Mouse (Mus musculus): ENCODE measurements around the gene Col1a1. TPM values are rescaled to one million over a fixed set of nuclear protein-coding genes. Genes with fewer than 3 reads are reported as not detected.

The Col1a1 gene
- polyA plus RNA-seq, 1 experiment from 2014 or later, result 37.8 TPM

DNA sequence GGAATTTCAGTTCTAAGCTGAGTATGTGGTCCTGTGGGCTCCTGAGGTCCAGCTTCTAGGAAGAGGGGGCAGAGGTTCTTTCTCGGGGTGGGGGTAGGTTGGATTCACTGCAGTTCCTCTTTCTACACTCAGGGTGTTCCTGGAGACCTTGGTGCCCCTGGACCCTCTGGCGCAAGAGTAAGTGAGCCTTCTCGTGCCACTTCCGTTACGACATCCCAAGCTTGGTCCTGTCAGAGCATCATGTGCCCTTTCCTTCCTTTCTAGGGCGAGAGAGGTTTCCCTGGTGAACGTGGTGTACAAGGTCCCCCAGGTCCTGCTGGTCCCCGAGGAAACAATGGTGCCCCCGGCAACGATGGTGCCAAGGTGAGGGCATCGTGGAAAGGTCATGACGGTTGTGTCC lies 9.2 kb downstream of the Col1a1 start:
- H3K27ac ChIP-seq (ENCODE audit: low read depth), result no peak overlapping the region
- DNase-seq, result no peak
- 61% methylated on average over 12 of the region's 12 CpGs for WGBS (ENCODE audit: insufficient replicate concordance)

GRCm38 (mm10) chr11:94952169-94952568 lies 16.1 kb downstream of the Col1a1 start:
- Histone ChIP-seq H3K9ac (replicated peaks) (no peak overlapping the region), H3K4me2 (ENCODE audit: low read depth, low read length) (no peak overlapping the region), H3K27ac (ENCODE audit: low read depth) (no peak overlapping the region), H3K4me1 (ENCODE audit: insufficient read depth) (no peaks in the 10 kb centered on the region), H3K27me3 (ENCODE audit: insufficient read depth, low read length) (0 out of 2 replicates have a peak, but pooled peaks cover 2% of the 10 kb centered on the region), H3K36me3 (replicated peaks; ENCODE audit: insufficient read depth, low read length) (no peaks in the 10 kb centered on the region), H3K9me3 (ENCODE audit: low read length) (no peaks in the 10 kb centered on the region), H3K4me3 (ENCODE audit: low read depth, low read length) (no peak overlapping the region)
- DNase-seq, result peak; percentile 11
- WGBS (ENCODE audit: insufficient replicate concordance), result 30% methylated on average over 6 of the region's 6 CpGs
- no peak for ATAC-seq
- no peak for TF ChIP-seq CTCF (IDR thresholded peaks at IDR 0.05; ENCODE audit: low read depth)
- no peak for TF ChIP-seq EP300 (IDR thresholded peaks at IDR 0.05; ENCODE audit: low read depth)

More for the DNA sequence above, 9.2 kb downstream of the Col1a1 start:
- Histone ChIP-seq H3K4me1 (ENCODE audit: insufficient read depth) (no peaks in the 10 kb centered on the region), H3K4me2 (ENCODE audit: low read depth, low read length) (no peak overlapping the region), H3K4me3 (ENCODE audit: low read depth, low read length) (no peak overlapping the region), H3K27me3 (ENCODE audit: insufficient read depth, low read length) (peaks cover 10% of the 10 kb centered on the region), H3K36me3 (replicated peaks; ENCODE audit: insufficient read depth, low read length) (no peaks in the 10 kb centered on the region), H3K9ac (replicated peaks) (no peak overlapping the region), H3K9me3 (ENCODE audit: low read length) (no peaks in the 10 kb centered on the region)
- no peak for TF ChIP-seq CTCF (IDR thresholded peaks at IDR 0.05; ENCODE audit: low read depth)
- TF ChIP-seq EP300 (IDR thresholded peaks at IDR 0.05; ENCODE audit: low read depth), result no peak
- ATAC-seq, result no peak

GRCm38 (mm10) chr11:94955103-94955502 lies 19.1 kb downstream of the Col1a1 start:
- 67% methylated on average over 9 of the region's 9 CpGs for WGBS (ENCODE audit: insufficient replicate concordance)
- H3K27ac ChIP-seq (ENCODE audit: low read depth), result no peak overlapping the region
- ATAC-seq, result no peak

DNA sequence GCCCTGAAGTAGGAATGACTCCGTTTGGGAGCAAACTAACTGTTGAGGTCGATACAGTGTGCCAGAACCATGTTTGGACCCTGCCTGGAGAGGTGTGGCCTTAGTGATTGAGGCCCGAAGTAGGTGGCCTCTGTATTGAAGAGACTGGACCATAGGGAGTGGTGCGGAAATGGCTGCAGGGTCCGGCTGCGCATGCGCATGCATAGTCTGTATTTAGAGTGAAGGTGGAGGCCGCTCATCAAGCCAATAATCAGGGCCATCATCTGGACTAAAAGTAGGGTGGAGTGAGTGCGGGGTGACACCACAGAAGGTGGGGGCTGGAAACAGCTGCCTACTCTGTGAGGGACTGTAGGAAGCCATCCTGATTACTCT lies 21.7 kb downstream of the Col1a1 start:
- no peak for ATAC-seq
- H3K27ac ChIP-seq (ENCODE audit: low read depth), result no peak overlapping the region
- no peaks in the 10 kb centered on the region for H3K36me3 ChIP-seq (replicated peaks; ENCODE audit: insufficient read depth, low read length)

More at GRCm38 (mm10) chr11:94955103-94955502, 19.1 kb downstream of the Col1a1 start:
- Histone ChIP-seq H3K36me3 (replicated peaks; ENCODE audit: insufficient read depth, low read length) (no peaks in the 10 kb centered on the region), H3K9me3 (ENCODE audit: low read length) (no peaks in the 10 kb centered on the region), H3K4me3 (ENCODE audit: low read depth, low read length) (no peak overlapping the region), H3K27me3 (ENCODE audit: insufficient read depth, low read length) (0 out of 2 replicates have a peak, but pooled peaks cover 2% of the 10 kb centered on the region), H3K4me1 (ENCODE audit: insufficient read depth) (no peaks in the 10 kb centered on the region), H3K4me2 (ENCODE audit: low read depth, low read length) (no peak overlapping the region), H3K9ac (replicated peaks) (no peak overlapping the region)
- no peak for TF ChIP-seq EP300 (IDR thresholded peaks at IDR 0.05; ENCODE audit: low read depth)
- no peak for TF ChIP-seq CTCF (IDR thresholded peaks at IDR 0.05; ENCODE audit: low read depth)
- DNase-seq, result no peak

DNA sequence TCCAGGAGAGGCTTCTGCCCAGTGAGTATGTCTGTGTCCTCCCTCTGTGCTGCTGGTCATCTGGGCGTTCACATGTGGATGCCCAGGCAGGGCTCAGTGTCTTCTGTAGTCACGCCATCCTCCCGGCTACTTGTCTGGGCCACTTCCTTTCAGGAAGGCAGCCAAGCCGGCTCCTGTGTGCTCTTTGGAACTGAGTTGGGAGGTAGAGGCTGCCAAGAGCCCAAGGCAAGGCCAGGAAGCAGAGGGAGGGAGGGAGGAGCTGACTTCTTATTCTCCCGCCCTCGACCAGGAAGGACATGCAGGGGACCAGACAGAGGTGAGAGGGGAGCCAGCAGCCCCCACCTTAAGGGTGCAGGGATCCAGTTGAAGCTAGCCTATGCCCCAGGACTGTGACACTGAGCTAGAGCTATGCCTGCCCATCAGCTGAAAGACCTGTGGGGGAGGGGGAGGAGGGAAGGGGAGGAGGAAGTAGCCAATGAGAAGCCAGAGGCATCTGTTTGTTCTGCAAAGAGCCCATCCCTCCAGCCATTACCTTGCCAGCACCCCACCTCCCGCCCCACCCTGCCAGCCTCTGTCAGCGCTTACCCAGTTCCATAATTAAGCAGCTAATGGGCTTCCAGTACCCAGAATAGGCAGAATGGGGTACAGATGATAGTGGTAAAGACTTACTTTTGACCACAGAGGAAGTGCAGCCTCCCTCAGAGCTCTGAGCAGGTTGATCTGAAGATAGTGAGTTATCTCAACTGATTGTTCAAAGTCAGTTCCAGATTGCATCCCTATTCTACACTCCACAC lies 22.2 kb downstream of the Col1a1 start:
- Histone ChIP-seq H3K36me3 (replicated peaks; ENCODE audit: insufficient read depth, low read length) (no peaks in the 10 kb centered on the region), H3K4me2 (ENCODE audit: low read depth, low read length) (no peak overlapping the region), H3K27ac (ENCODE audit: low read depth) (no peak overlapping the region), H3K4me3 (ENCODE audit: low read depth, low read length) (no peak overlapping the region), H3K9me3 (ENCODE audit: low read length) (no peaks in the 10 kb centered on the region), H3K27me3 (ENCODE audit: insufficient read depth, low read length) (no peaks in the 10 kb centered on the region), H3K9ac (replicated peaks) (no peak overlapping the region), H3K4me1 (ENCODE audit: insufficient read depth) (no peaks in the 10 kb centered on the region)
- ATAC-seq (no peak), DNase-seq (peak; percentile 13)
- 25% methylated on average over 8 of the region's 8 CpGs for WGBS (ENCODE audit: insufficient replicate concordance)
- TF ChIP-seq EP300 (IDR thresholded peaks at IDR 0.05; ENCODE audit: low read depth) (no peak), CTCF (IDR thresholded peaks at IDR 0.05; ENCODE audit: low read depth) (no peak)

More for the DNA sequence above, 21.7 kb downstream of the Col1a1 start:
- WGBS (ENCODE audit: insufficient replicate concordance), result 71% methylated on average over 9 of the region's 9 CpGs
- DNase-seq, result peak; percentile 12
- no peak overlapping the region for H3K9ac ChIP-seq (replicated peaks)
- H3K4me1 ChIP-seq (ENCODE audit: insufficient read depth), result no peaks in the 10 kb centered on the region
- no peaks in the 10 kb centered on the region for H3K9me3 ChIP-seq (ENCODE audit: low read length)
- H3K27me3 ChIP-seq (ENCODE audit: insufficient read depth, low read length), result 0 out of 2 replicates have a peak, but pooled peaks cover under 1% of the 10 kb centered on the region
- H3K4me2 ChIP-seq (ENCODE audit: low read depth, low read length), result no peak overlapping the region
- TF ChIP-seq CTCF (IDR thresholded peaks at IDR 0.05; ENCODE audit: low read depth) (no peak), EP300 (IDR thresholded peaks at IDR 0.05; ENCODE audit: low read depth) (no peak)
- no peak overlapping the region for H3K4me3 ChIP-seq (ENCODE audit: low read depth, low read length)

GRCm38 (mm10) chr11:94962534-94963101 lies 26.6 kb downstream of the Col1a1 start:
- DNase-seq (no peak), ATAC-seq (no peak)
- TF ChIP-seq EP300 (IDR thresholded peaks at IDR 0.05; ENCODE audit: low read depth), result no peak
- no peak for TF ChIP-seq CTCF (IDR thresholded peaks at IDR 0.05; ENCODE audit: low read depth)
- no peak overlapping the region for H3K4me2 ChIP-seq (ENCODE audit: low read depth, low read length)
- H3K36me3 ChIP-seq (replicated peaks; ENCODE audit: insufficient read depth, low read length), result no peaks in the 10 kb centered on the region
- H3K27me3 ChIP-seq (ENCODE audit: insufficient read depth, low read length), result 0 out of 2 replicates have a peak, but pooled peaks cover 4% of the 10 kb centered on the region
- no peak overlapping the region for H3K4me3 ChIP-seq (ENCODE audit: low read depth, low read length)
- H3K9ac ChIP-seq (replicated peaks), result no peak overlapping the region
- H3K9me3 ChIP-seq (ENCODE audit: low read length), result no peaks in the 10 kb centered on the region
- H3K27ac ChIP-seq (ENCODE audit: low read depth), result no peak overlapping the region
- 57% methylated on average over 5 of the region's 5 CpGs for WGBS (ENCODE audit: insufficient replicate concordance)
- H3K4me1 ChIP-seq (ENCODE audit: insufficient read depth), result no peaks in the 10 kb centered on the region
